Mouse (Mus musculus): ENCODE data around the gene Mcm3ap. TPM values are rescaled to one million over a fixed set of nuclear protein-coding genes. Genes with fewer than 3 reads are reported as not detected.

The Mcm3ap gene
- total and polyA plus RNA-seq, 3 experiments = 34.2 to 65.9 (median 35.4) TPM

DNA sequence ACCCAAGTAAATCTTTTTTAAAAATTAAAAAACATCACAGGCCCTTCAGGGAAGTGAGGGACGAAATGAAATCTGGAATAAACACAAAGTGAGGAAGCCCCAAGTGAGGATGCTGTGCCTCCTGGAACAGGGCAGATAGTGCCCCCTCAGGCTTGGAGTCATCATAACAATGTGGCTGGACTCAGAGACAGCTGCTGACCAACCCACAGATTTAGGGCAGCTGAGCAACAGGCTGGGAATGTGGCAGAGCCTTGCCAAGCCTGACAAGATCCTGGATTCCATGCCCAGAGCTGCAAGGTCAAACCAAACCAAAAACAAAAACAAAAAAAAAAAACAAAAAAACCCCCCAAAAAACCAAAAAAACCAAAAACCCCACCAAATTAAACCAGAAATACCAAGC lies 7.5 kb upstream of the Mcm3ap start:
- DNase-seq (ENCODE audit: low spot score) (no peak), ATAC-seq (ENCODE audit: extremely low read depth, insufficient number of reproducible peaks, low FRiP score, poor library complexity, severe bottlenecking) (no peak)
- H3K4me1 ChIP-seq (ENCODE audit: insufficient read depth, low read depth, low read length) = no peaks in the 10 kb centered on the region; the same call in 1 of the 2 replicates
- peaks cover 13% of the 10 kb centered on the region for H3K27me3 ChIP-seq (ENCODE audit: insufficient read depth, low read length)
- H3K9me3 ChIP-seq (replicated peaks) = peaks cover 23% of the 10 kb centered on the region
- TF ChIP-seq POLR2AphosphoS5 (IDR thresholded peaks at IDR 0.05; ENCODE audit: insufficient replicate concordance, low read depth, low read length) (no peak), CTCF (IDR thresholded peaks at IDR 0.05; ENCODE audit: low read depth, low read length) (no peak), GATA1 (IDR thresholded peaks at IDR 0.05; ENCODE audit: borderline replicate concordance, low read length) (no peak)
- no peak overlapping the region for H3K4me3 ChIP-seq (ENCODE audit: low read depth, low read length)
- peaks cover 55% of the 10 kb centered on the region for H3K36me3 ChIP-seq (replicated peaks)

DNA sequence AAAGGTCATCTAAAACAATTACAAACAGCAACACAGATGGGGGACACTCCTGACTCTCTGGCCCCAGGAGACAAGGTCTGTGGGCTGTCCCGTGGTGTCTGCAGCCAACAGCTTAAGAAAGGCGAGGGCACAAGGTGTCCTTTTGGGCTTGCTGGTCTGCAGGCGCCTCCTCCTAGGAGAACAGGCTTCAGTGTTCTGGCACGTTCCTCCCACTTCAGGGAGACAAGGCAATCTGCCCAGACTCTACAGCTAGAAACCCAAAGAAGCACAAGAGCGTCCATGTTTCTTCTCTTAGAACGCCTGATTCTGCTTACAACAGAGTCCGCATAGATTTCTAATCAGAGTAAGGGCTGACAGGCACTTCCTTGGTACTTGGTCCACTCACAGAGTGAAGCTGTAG lies 6.4 kb upstream of the Mcm3ap start:
- Histone ChIP-seq H3K36me3 (replicated peaks) (peaks cover 62% of the 10 kb centered on the region), H3K27me3 (ENCODE audit: insufficient read depth, low read length) (peaks cover 7% of the 10 kb centered on the region; the same call in 1 of the 2 replicates), H3K4me1 (ENCODE audit: insufficient read depth, low read depth, low read length) (no peaks in the 10 kb centered on the region; the same call in 1 of the 2 replicates), H3K9me3 (replicated peaks) (peaks cover 23% of the 10 kb centered on the region), H3K4me3 (ENCODE audit: low read depth, low read length) (no peak overlapping the region)
- ATAC-seq (ENCODE audit: extremely low read depth, insufficient number of reproducible peaks, low FRiP score, poor library complexity, severe bottlenecking) (no peak), DNase-seq (ENCODE audit: low spot score) (no peak)
- TF ChIP-seq POLR2AphosphoS5 (IDR thresholded peaks at IDR 0.05; ENCODE audit: insufficient replicate concordance, low read depth, low read length) (no peak), TAL1 (conservative IDR thresholded peaks at IDR 0.05; ENCODE audit: low read depth, low read length) (no peak), GATA2 (IDR thresholded peaks at IDR 0.05; ENCODE audit: borderline replicate concordance, low read depth, low read length) (no peak), CTCF (IDR thresholded peaks at IDR 0.05; ENCODE audit: low read depth, low read length) (no peak), GATA1 (IDR thresholded peaks at IDR 0.05; ENCODE audit: borderline replicate concordance, low read length) (no peak)

DNA sequence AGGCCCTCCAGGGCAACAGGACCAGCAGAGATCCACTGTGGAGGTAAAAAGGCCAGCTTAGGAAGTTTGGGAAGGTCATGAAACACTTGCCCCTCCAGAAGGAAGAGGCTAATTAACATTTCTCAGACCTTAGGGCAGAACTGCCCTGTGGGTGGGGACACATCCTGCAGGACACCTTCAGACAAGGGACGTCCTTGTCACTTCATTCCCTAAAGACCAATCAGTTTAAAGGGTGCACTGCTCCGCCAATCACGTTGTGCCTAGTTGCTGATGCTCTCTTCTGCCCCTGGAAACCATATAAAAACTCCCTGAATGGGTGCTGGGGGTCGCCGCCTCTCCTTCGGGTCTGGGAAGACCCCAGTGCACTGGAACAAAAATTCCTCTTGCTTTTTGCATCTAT lies 6.0 kb upstream of the Mcm3ap start:
- peaks cover 23% of the 10 kb centered on the region for H3K9me3 ChIP-seq (replicated peaks)
- no peak for TF ChIP-seq TAL1 (conservative IDR thresholded peaks at IDR 0.05; ENCODE audit: low read depth, low read length)
- no peak for TF ChIP-seq GATA1 (IDR thresholded peaks at IDR 0.05; ENCODE audit: borderline replicate concordance, low read length)
- no peak for TF ChIP-seq CTCF (IDR thresholded peaks at IDR 0.05; ENCODE audit: low read depth, low read length)
- no peak for TF ChIP-seq POLR2AphosphoS5 (IDR thresholded peaks at IDR 0.05; ENCODE audit: insufficient replicate concordance, low read depth, low read length)
- TF ChIP-seq GATA2 (IDR thresholded peaks at IDR 0.05; ENCODE audit: borderline replicate concordance, low read depth, low read length) = no peak
- ATAC-seq (ENCODE audit: extremely low read depth, insufficient number of reproducible peaks, low FRiP score, poor library complexity, severe bottlenecking) (no peak), DNase-seq (ENCODE audit: low spot score) (no peak)
- H3K4me1 ChIP-seq (ENCODE audit: insufficient read depth, low read depth, low read length) = peaks cover 2% of the 10 kb centered on the region
- peaks cover 62% of the 10 kb centered on the region for H3K36me3 ChIP-seq (replicated peaks)
- no peak overlapping the region for H3K4me3 ChIP-seq (ENCODE audit: low read depth, low read length)
- peaks cover 4% of the 10 kb centered on the region; the same call in 1 of the 2 replicates for H3K27me3 ChIP-seq (ENCODE audit: insufficient read depth, low read length)

DNA sequence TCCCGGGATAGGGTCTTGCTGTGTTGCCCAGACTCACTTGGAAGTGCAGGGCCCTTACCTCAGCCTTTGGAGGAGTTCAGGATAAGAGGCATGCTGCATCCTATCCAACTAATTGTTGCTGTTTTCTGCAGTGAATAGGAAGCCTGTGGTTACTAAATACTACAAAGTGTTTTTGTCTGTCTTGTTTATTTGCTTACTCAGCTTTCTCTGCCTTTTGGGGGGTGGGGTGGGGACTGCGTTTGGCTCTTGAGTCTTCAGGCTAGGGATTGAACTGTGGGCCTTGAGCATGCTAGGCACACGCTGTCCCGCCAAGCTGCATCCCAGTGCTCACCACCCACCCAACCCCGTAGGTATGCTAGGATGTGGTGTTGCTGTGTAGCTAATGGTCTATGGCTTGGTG lies 5.0 kb downstream of the Mcm3ap start:
- ATAC-seq (ENCODE audit: extremely low read depth, insufficient number of reproducible peaks, low FRiP score, poor library complexity, severe bottlenecking) (no peak), DNase-seq (ENCODE audit: low spot score) (no peak)
- H3K4me1 ChIP-seq (ENCODE audit: insufficient read depth, low read depth, low read length) = peaks cover 40% of the 10 kb centered on the region
- no peak overlapping the region for H3K4me3 ChIP-seq (ENCODE audit: low read depth, low read length)
- peaks cover 84% of the 10 kb centered on the region for H3K36me3 ChIP-seq (replicated peaks)
- H3K9me3 ChIP-seq (replicated peaks) = no peaks in the 10 kb centered on the region
- no peaks in the 10 kb centered on the region for H3K27me3 ChIP-seq (ENCODE audit: insufficient read depth, low read length)
- no peak for TF ChIP-seq GATA1 (IDR thresholded peaks at IDR 0.05; ENCODE audit: borderline replicate concordance, low read length)
- TF ChIP-seq GATA2 (IDR thresholded peaks at IDR 0.05; ENCODE audit: borderline replicate concordance, low read depth, low read length) = no peak
- TF ChIP-seq POLR2AphosphoS5 (IDR thresholded peaks at IDR 0.05; ENCODE audit: insufficient replicate concordance, low read depth, low read length) = no peak
- no peak for TF ChIP-seq CTCF (IDR thresholded peaks at IDR 0.05; ENCODE audit: low read depth, low read length)
- no peak for TF ChIP-seq TAL1 (conservative IDR thresholded peaks at IDR 0.05; ENCODE audit: low read depth, low read length)

DNA sequence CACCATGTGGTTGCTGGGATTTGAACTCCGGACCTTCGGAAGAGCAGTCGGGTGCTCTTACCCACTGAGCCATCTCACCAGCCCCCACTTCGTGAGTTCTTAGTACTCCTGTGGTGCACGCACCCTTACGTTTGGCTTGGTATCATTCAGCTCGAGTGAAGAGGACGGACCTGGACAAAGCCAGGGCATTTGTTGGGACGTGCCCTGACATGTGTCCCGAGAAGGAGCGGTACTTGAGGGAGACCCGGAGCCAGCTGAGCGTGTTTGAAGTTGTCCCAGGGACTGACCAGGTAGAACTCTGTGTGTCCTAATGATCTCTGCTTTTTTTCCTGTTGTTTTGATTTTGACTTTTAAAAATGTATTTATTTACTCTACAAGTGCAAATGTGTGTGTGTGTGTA lies 12.1 kb downstream of the Mcm3ap start:
- H3K9me3 ChIP-seq (replicated peaks) = no peaks in the 10 kb centered on the region
- no peak for ATAC-seq (ENCODE audit: extremely low read depth, insufficient number of reproducible peaks, low FRiP score, poor library complexity, severe bottlenecking)
- peaks cover 3% of the 10 kb centered on the region for H3K4me1 ChIP-seq (ENCODE audit: insufficient read depth, low read depth, low read length)
- H3K4me3 ChIP-seq (ENCODE audit: low read depth, low read length) = no peak overlapping the region
- no peaks in the 10 kb centered on the region for H3K27me3 ChIP-seq (ENCODE audit: insufficient read depth, low read length)
- H3K36me3 ChIP-seq (replicated peaks) = peaks cover 97% of the 10 kb centered on the region
- TF ChIP-seq GATA2 (IDR thresholded peaks at IDR 0.05; ENCODE audit: borderline replicate concordance, low read depth, low read length) (no peak), TAL1 (conservative IDR thresholded peaks at IDR 0.05; ENCODE audit: low read depth, low read length) (no peak), POLR2AphosphoS5 (IDR thresholded peaks at IDR 0.05; ENCODE audit: insufficient replicate concordance, low read depth, low read length) (no peak), CTCF (IDR thresholded peaks at IDR 0.05; ENCODE audit: low read depth, low read length) (no peak), GATA1 (IDR thresholded peaks at IDR 0.05; ENCODE audit: borderline replicate concordance, low read length) (no peak)
- no peak for DNase-seq (ENCODE audit: low spot score)

DNA sequence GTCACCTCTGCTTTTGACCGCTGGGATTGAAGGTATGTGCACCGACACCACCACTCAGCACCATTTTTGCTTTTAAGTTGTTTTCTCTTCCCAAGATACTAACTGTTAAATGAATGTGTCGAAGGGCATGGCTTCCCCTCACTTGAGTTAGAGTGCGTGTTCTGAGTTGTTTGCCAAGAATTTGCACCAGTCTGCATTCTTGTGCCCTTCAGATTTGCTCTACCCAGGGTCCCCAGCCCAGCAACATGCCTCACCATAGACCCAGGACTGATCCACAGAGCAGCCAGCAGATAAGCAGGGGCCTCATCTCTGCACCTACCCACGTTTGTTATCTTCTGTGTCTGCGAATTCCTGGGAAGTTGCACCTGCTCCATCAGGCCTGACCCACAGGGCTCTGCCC lies 12.8 kb downstream of the Mcm3ap start:
- peaks cover 9% of the 10 kb centered on the region for H3K4me1 ChIP-seq (ENCODE audit: insufficient read depth, low read depth, low read length)
- no peak for ATAC-seq (ENCODE audit: extremely low read depth, insufficient number of reproducible peaks, low FRiP score, poor library complexity, severe bottlenecking)
- no peak for DNase-seq (ENCODE audit: low spot score)
- H3K9me3 ChIP-seq (replicated peaks) = no peaks in the 10 kb centered on the region
- H3K27me3 ChIP-seq (ENCODE audit: insufficient read depth, low read length) = no peaks in the 10 kb centered on the region
- TF ChIP-seq POLR2AphosphoS5 (IDR thresholded peaks at IDR 0.05; ENCODE audit: insufficient replicate concordance, low read depth, low read length) (no peak), GATA2 (IDR thresholded peaks at IDR 0.05; ENCODE audit: borderline replicate concordance, low read depth, low read length) (no peak)
- H3K36me3 ChIP-seq (replicated peaks) = peaks cover 97% of the 10 kb centered on the region
- H3K4me3 ChIP-seq (ENCODE audit: low read depth, low read length) = no peak overlapping the region

DNA sequence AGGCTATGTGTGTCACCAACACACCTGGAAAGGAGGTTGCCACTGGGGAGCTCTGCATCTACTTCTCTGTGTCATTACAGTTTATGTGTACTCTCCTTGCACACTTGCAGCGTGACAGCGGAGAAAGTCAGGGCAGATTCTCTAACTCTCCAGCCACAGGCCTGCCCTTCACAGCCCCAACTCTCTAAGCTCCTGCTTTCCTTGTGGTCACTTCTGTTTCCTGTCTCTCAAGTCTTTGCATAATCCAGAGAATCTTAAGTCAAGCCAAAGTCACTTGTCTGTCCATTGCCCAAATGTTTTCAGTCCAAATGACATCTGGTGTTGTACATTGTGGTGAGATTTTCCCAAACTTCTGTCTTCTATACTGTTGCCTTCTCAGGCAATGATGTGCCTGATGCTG lies 17.6 kb downstream of the Mcm3ap start:
- peaks cover 95% of the 10 kb centered on the region for H3K36me3 ChIP-seq (replicated peaks)
- peaks cover 48% of the 10 kb centered on the region for H3K4me1 ChIP-seq (ENCODE audit: insufficient read depth, low read depth, low read length)
- no peaks in the 10 kb centered on the region for H3K9me3 ChIP-seq (replicated peaks)
- TF ChIP-seq TAL1 (conservative IDR thresholded peaks at IDR 0.05; ENCODE audit: low read depth, low read length) (no peak), CTCF (IDR thresholded peaks at IDR 0.05; ENCODE audit: low read depth, low read length) (no peak), GATA2 (IDR thresholded peaks at IDR 0.05; ENCODE audit: borderline replicate concordance, low read depth, low read length) (no peak), GATA1 (IDR thresholded peaks at IDR 0.05; ENCODE audit: borderline replicate concordance, low read length) (no peak), POLR2AphosphoS5 (IDR thresholded peaks at IDR 0.05; ENCODE audit: insufficient replicate concordance, low read depth, low read length) (no peak)
- no peaks in the 10 kb centered on the region for H3K27me3 ChIP-seq (ENCODE audit: insufficient read depth, low read length)
- ATAC-seq (ENCODE audit: extremely low read depth, insufficient number of reproducible peaks, low FRiP score, poor library complexity, severe bottlenecking) (no peak), DNase-seq (ENCODE audit: low spot score) (no peak)
- H3K4me3 ChIP-seq (ENCODE audit: low read depth, low read length) = no peak overlapping the region
